Mouse (Mus musculus): ENCODE measurements around the gene Cep41. TPM values are rescaled to one million over a fixed set of nuclear protein-coding genes. Genes with fewer than 3 reads are reported as not detected.

Cep41 gene
- polyA plus RNA-seq, 1 experiment from 2014 or later, result 43.2 TPM

- DNase-seq (ENCODE audit: low spot score) (no peak), ATAC-seq (ENCODE audit: insufficient number of reproducible peaks, low FRiP score, low TSS enrichment, low read depth) (no peak)
- H3K9me3 ChIP-seq (ENCODE audit: control insufficient read depth, low read length), result no peaks in the 10 kb centered on the region
- 47% methylated on average over 5 of the region's 5 CpGs for WGBS
- no peak overlapping the region for H3K9ac ChIP-seq (ENCODE audit: low read length)
- no peaks in the 10 kb centered on the region for H3K36me3 ChIP-seq (ENCODE audit: control insufficient read depth, insufficient read depth, low read length)
- peaks cover 28% of the 10 kb centered on the region for H3K4me1 ChIP-seq (ENCODE audit: control insufficient read depth, insufficient read depth, low read length)
- H3K4me2 ChIP-seq (ENCODE audit: low read depth, severe bottlenecking), result no peak overlapping the region
- peak overlapping the region; percentile 37; the same call in 1 of the 2 replicates for H3K27ac ChIP-seq (replicated peaks; ENCODE audit: low read depth, low read length)
- H3K4me3 ChIP-seq (ENCODE audit: low read depth, low read length), result no peak overlapping the region
- no peaks in the 10 kb centered on the region for H3K27me3 ChIP-seq (ENCODE audit: control insufficient read depth, insufficient read depth, low read length)
Measured at GRCm38 (mm10) chr6:30714891-30715471, 21.4 kb upstream of the Cep41 start.

- no peak for DNase-seq (ENCODE audit: low spot score)
- 52% methylated on average over 11 of the region's 11 CpGs for WGBS
- Histone ChIP-seq H3K27me3 (ENCODE audit: control insufficient read depth, insufficient read depth, low read length) (no peaks in the 10 kb centered on the region), H3K4me1 (ENCODE audit: control insufficient read depth, insufficient read depth, low read length) (peaks cover 28% of the 10 kb centered on the region), H3K9me3 (ENCODE audit: control insufficient read depth, low read length) (no peaks in the 10 kb centered on the region), H3K4me2 (ENCODE audit: low read depth, severe bottlenecking) (no peak overlapping the region), H3K4me3 (ENCODE audit: low read depth, low read length) (no peak overlapping the region), H3K9ac (ENCODE audit: low read length) (no peak overlapping the region), H3K27ac (replicated peaks; ENCODE audit: low read depth, low read length) (no peak overlapping the region; the same call in 1 of the 2 replicates), H3K36me3 (ENCODE audit: control insufficient read depth, insufficient read depth, low read length) (no peaks in the 10 kb centered on the region)
- ATAC-seq (ENCODE audit: insufficient number of reproducible peaks, low FRiP score, low TSS enrichment, low read depth), result no peak
Measured at GRCm38 (mm10) chr6:30713896-30714295, 20.3 kb upstream of the Cep41 start.

GRCm38 (mm10) chr6:30713455-30713854 lies 19.9 kb upstream of the Cep41 start:
- ATAC-seq (ENCODE audit: insufficient number of reproducible peaks, low FRiP score, low TSS enrichment, low read depth) (no peak), DNase-seq (ENCODE audit: low spot score) (no peak)
- no peaks in the 10 kb centered on the region for H3K9me3 ChIP-seq (ENCODE audit: control insufficient read depth, low read length)
- H3K9ac ChIP-seq (ENCODE audit: low read length), result no peak overlapping the region
- H3K36me3 ChIP-seq (ENCODE audit: control insufficient read depth, insufficient read depth, low read length), result no peaks in the 10 kb centered on the region
- H3K4me1 ChIP-seq (ENCODE audit: control insufficient read depth, insufficient read depth, low read length), result peaks cover 28% of the 10 kb centered on the region
- WGBS, result 62% methylated on average over 6 of the region's 6 CpGs
- no peak overlapping the region for H3K4me2 ChIP-seq (ENCODE audit: low read depth, severe bottlenecking)
- H3K27me3 ChIP-seq (ENCODE audit: control insufficient read depth, insufficient read depth, low read length), result no peaks in the 10 kb centered on the region
- no peak overlapping the region for H3K4me3 ChIP-seq (ENCODE audit: low read depth, low read length)
- H3K27ac ChIP-seq (replicated peaks; ENCODE audit: low read depth, low read length), result no peak overlapping the region; the same call in 1 of the 2 replicates

GRCm38 (mm10) chr6:30712484-30712883 lies 18.9 kb upstream of the Cep41 start:
- Histone ChIP-seq H3K36me3 (ENCODE audit: control insufficient read depth, insufficient read depth, low read length) (no peaks in the 10 kb centered on the region), H3K9me3 (ENCODE audit: control insufficient read depth, low read length) (no peaks in the 10 kb centered on the region), H3K4me1 (ENCODE audit: control insufficient read depth, insufficient read depth, low read length) (peaks cover 28% of the 10 kb centered on the region), H3K27me3 (ENCODE audit: control insufficient read depth, insufficient read depth, low read length) (no peaks in the 10 kb centered on the region), H3K9ac (ENCODE audit: low read length) (no peak overlapping the region), H3K4me3 (ENCODE audit: low read depth, low read length) (no peak overlapping the region), H3K27ac (replicated peaks; ENCODE audit: low read depth, low read length) (peak overlapping the region; percentile 98), H3K4me2 (ENCODE audit: low read depth, severe bottlenecking) (no peak overlapping the region)
- WGBS, result 41% methylated on average over 7 of the region's 7 CpGs
- ATAC-seq (ENCODE audit: insufficient number of reproducible peaks, low FRiP score, low TSS enrichment, low read depth) (no peak), DNase-seq (ENCODE audit: low spot score) (no peak)

GRCm38 (mm10) chr6:30711365-30711763 lies 17.8 kb upstream of the Cep41 start:
- H3K36me3 ChIP-seq (ENCODE audit: control insufficient read depth, insufficient read depth, low read length), result no peaks in the 10 kb centered on the region
- H3K9me3 ChIP-seq (ENCODE audit: control insufficient read depth, low read length), result no peaks in the 10 kb centered on the region
- WGBS, result 19% methylated on average over 10 of the region's 10 CpGs
- ATAC-seq (ENCODE audit: insufficient number of reproducible peaks, low FRiP score, low TSS enrichment, low read depth), result no peak
- H3K9ac ChIP-seq (ENCODE audit: low read length), result no peak overlapping the region
- H3K4me3 ChIP-seq (ENCODE audit: low read depth, low read length), result no peak overlapping the region
- H3K27ac ChIP-seq (replicated peaks; ENCODE audit: low read depth, low read length), result peak overlapping the region; percentile 98
- H3K27me3 ChIP-seq (ENCODE audit: control insufficient read depth, insufficient read depth, low read length), result no peaks in the 10 kb centered on the region
- peak; percentile 58 for DNase-seq (ENCODE audit: low spot score)
- no peak overlapping the region for H3K4me2 ChIP-seq (ENCODE audit: low read depth, severe bottlenecking)
- peaks cover 28% of the 10 kb centered on the region for H3K4me1 ChIP-seq (ENCODE audit: control insufficient read depth, insufficient read depth, low read length)

GRCm38 (mm10) chr6:30710371-30711364 lies 17.1 kb upstream of the Cep41 start:
- Histone ChIP-seq H3K9ac (ENCODE audit: low read length) (peak overlapping the region; percentile 54; the same call in 1 of the 2 replicates), H3K4me2 (ENCODE audit: low read depth, severe bottlenecking) (peak overlapping the region; percentile 16; the same call in 1 of the 2 replicates), H3K9me3 (ENCODE audit: control insufficient read depth, low read length) (no peaks in the 10 kb centered on the region), H3K4me1 (ENCODE audit: control insufficient read depth, insufficient read depth, low read length) (peaks cover 28% of the 10 kb centered on the region), H3K27ac (replicated peaks; ENCODE audit: low read depth, low read length) (peak overlapping the region; percentile 98), H3K4me3 (ENCODE audit: low read depth, low read length) (no peak overlapping the region), H3K36me3 (ENCODE audit: control insufficient read depth, insufficient read depth, low read length) (no peaks in the 10 kb centered on the region), H3K27me3 (ENCODE audit: control insufficient read depth, insufficient read depth, low read length) (no peaks in the 10 kb centered on the region)
- peak; percentile 69 for DNase-seq (ENCODE audit: low spot score)
- ATAC-seq (ENCODE audit: insufficient number of reproducible peaks, low FRiP score, low TSS enrichment, low read depth), result peak; percentile 61
- WGBS, result 14% methylated on average over 25 of the region's 25 CpGs

- Histone ChIP-seq H3K36me3 (ENCODE audit: control insufficient read depth, insufficient read depth, low read length) (no peaks in the 10 kb centered on the region), H3K9ac (ENCODE audit: low read length) (peak overlapping the region; percentile 2; the same call in 1 of the 2 replicates), H3K9me3 (ENCODE audit: control insufficient read depth, low read length) (no peaks in the 10 kb centered on the region), H3K4me1 (ENCODE audit: control insufficient read depth, insufficient read depth, low read length) (peaks cover 29% of the 10 kb centered on the region), H3K4me2 (ENCODE audit: low read depth, severe bottlenecking) (peak overlapping the region; percentile 12; the same call in 1 of the 2 replicates), H3K27ac (replicated peaks; ENCODE audit: low read depth, low read length) (peak overlapping the region; percentile 98), H3K4me3 (ENCODE audit: low read depth, low read length) (no peak overlapping the region), H3K27me3 (ENCODE audit: control insufficient read depth, insufficient read depth, low read length) (no peaks in the 10 kb centered on the region)
- ATAC-seq (ENCODE audit: insufficient number of reproducible peaks, low FRiP score, low TSS enrichment, low read depth), result no peak
- DNase-seq (ENCODE audit: low spot score), result no peak
- 29% methylated on average over 6 of the region's 6 CpGs for WGBS
Measured at GRCm38 (mm10) chr6:30709115-30709514, 15.6 kb upstream of the Cep41 start.

- DNase-seq (ENCODE audit: low spot score) (no peak), ATAC-seq (ENCODE audit: insufficient number of reproducible peaks, low FRiP score, low TSS enrichment, low read depth) (peak; percentile 61; the same call in 1 of the 2 replicates)
- H3K27ac ChIP-seq (replicated peaks; ENCODE audit: low read depth, low read length), result peak overlapping the region; percentile 74
Measured at GRCm38 (mm10) chr6:30703977-30704602, 10.5 kb upstream of the Cep41 start.

More at GRCm38 (mm10) chr6:30703977-30704602, 10.5 kb upstream of the Cep41 start:
- Histone ChIP-seq H3K4me1 (ENCODE audit: control insufficient read depth, insufficient read depth, low read length) (peaks cover 17% of the 10 kb centered on the region), H3K9me3 (ENCODE audit: control insufficient read depth, low read length) (no peaks in the 10 kb centered on the region), H3K4me3 (ENCODE audit: low read depth, low read length) (no peak overlapping the region), H3K9ac (ENCODE audit: low read length) (no peak overlapping the region), H3K36me3 (ENCODE audit: control insufficient read depth, insufficient read depth, low read length) (no peaks in the 10 kb centered on the region), H3K27me3 (ENCODE audit: control insufficient read depth, insufficient read depth, low read length) (no peaks in the 10 kb centered on the region), H3K4me2 (ENCODE audit: low read depth, severe bottlenecking) (no peak overlapping the region)
- WGBS, result 81% methylated on average over 9 of the region's 9 CpGs

All from limb, embryonic 11.5 days (tissue).